Mouse (Mus musculus): ENCODE measurements around the gene Agap1. TPM values are rescaled to one million over a fixed set of nuclear protein-coding genes. Genes with fewer than 3 reads are reported as not detected.

Gene Agap1
- polyA plus RNA-seq, 1 experiment from 2014 or later, result 21.3 TPM

GRCm38 (mm10) chr1:89849861-89850230 lies 395.2 kb downstream of the Agap1 start:
- Histone ChIP-seq H3K9me3 (ENCODE audit: low read depth, low read length) (no peaks in the 10 kb centered on the region), H3K4me2 (no peak overlapping the region), H3K27ac (ENCODE audit: low read depth) (no peak overlapping the region), H3K9ac (no peak overlapping the region), H3K36me3 (ENCODE audit: insufficient read depth) (no peaks in the 10 kb centered on the region), H3K27me3 (ENCODE audit: insufficient read depth, low read length) (no peaks in the 10 kb centered on the region), H3K4me3 (ENCODE audit: low read depth, low read length) (no peak overlapping the region), H3K4me1 (ENCODE audit: insufficient read depth) (0 out of 2 replicates have a peak, but pooled peaks cover 3% of the 10 kb centered on the region)
- no peak for TF ChIP-seq CTCF (IDR thresholded peaks at IDR 0.05; ENCODE audit: low read depth)
- DNase-seq (no peak), ATAC-seq (ENCODE audit: insufficient read depth) (no peak)
- WGBS, result 84% methylated on average over 7 of the region's 7 CpGs

- ATAC-seq (ENCODE audit: insufficient read depth) (no peak), DNase-seq (no peak)
- TF ChIP-seq CTCF (IDR thresholded peaks at IDR 0.05; ENCODE audit: low read depth), result no peak
- Histone ChIP-seq H3K4me2 (no peak overlapping the region), H3K9ac (no peak overlapping the region), H3K27ac (ENCODE audit: low read depth) (no peak overlapping the region), H3K27me3 (ENCODE audit: insufficient read depth, low read length) (no peaks in the 10 kb centered on the region), H3K9me3 (ENCODE audit: low read depth, low read length) (no peaks in the 10 kb centered on the region), H3K4me1 (ENCODE audit: insufficient read depth) (0 out of 2 replicates have a peak, but pooled peaks cover 3% of the 10 kb centered on the region), H3K4me3 (ENCODE audit: low read depth, low read length) (no peak overlapping the region), H3K36me3 (ENCODE audit: insufficient read depth) (no peaks in the 10 kb centered on the region)
- 84% methylated on average over 11 of the region's 11 CpGs for WGBS
These were observed 396.2 kb downstream of the Agap1 start for GRCm38 (mm10) chr1:89850681-89851414.

GRCm38 (mm10) chr1:89859182-89859581 lies 404.6 kb downstream of the Agap1 start:
- Histone ChIP-seq H3K9me3 (ENCODE audit: low read depth, low read length) (no peaks in the 10 kb centered on the region), H3K27ac (ENCODE audit: low read depth) (no peak overlapping the region), H3K4me2 (no peak overlapping the region), H3K9ac (no peak overlapping the region), H3K27me3 (ENCODE audit: insufficient read depth, low read length) (no peaks in the 10 kb centered on the region), H3K4me1 (ENCODE audit: insufficient read depth) (no peaks in the 10 kb centered on the region), H3K36me3 (ENCODE audit: insufficient read depth) (no peaks in the 10 kb centered on the region), H3K4me3 (ENCODE audit: low read depth, low read length) (no peak overlapping the region)
- DNase-seq (peak; percentile 52), ATAC-seq (ENCODE audit: insufficient read depth) (no peak)
- TF ChIP-seq CTCF (IDR thresholded peaks at IDR 0.05; ENCODE audit: low read depth), result peak; percentile 51
- WGBS, result 30% methylated on average over 3 of the region's 3 CpGs

- Histone ChIP-seq H3K27me3 (ENCODE audit: insufficient read depth, low read length) (no peaks in the 10 kb centered on the region), H3K9me3 (ENCODE audit: low read depth, low read length) (no peaks in the 10 kb centered on the region), H3K4me3 (ENCODE audit: low read depth, low read length) (no peak overlapping the region), H3K36me3 (ENCODE audit: insufficient read depth) (no peaks in the 10 kb centered on the region), H3K4me1 (ENCODE audit: insufficient read depth) (no peaks in the 10 kb centered on the region), H3K9ac (no peak overlapping the region), H3K27ac (ENCODE audit: low read depth) (no peak overlapping the region), H3K4me2 (no peak overlapping the region)
- 67% methylated on average over 2 of the region's 2 CpGs for WGBS
- TF ChIP-seq CTCF (IDR thresholded peaks at IDR 0.05; ENCODE audit: low read depth), result peak; percentile 20; the same call in 1 of the 2 replicates
- ATAC-seq (ENCODE audit: insufficient read depth) (no peak), DNase-seq (no peak)
These were observed 405.6 kb downstream of the Agap1 start for GRCm38 (mm10) chr1:89860017-89860730.

GRCm38 (mm10) chr1:89865787-89866186 lies 411.2 kb downstream of the Agap1 start:
- 57% methylated on average over 6 of the region's 6 CpGs for WGBS
- Histone ChIP-seq H3K27me3 (ENCODE audit: insufficient read depth, low read length) (no peaks in the 10 kb centered on the region), H3K4me3 (ENCODE audit: low read depth, low read length) (no peak overlapping the region), H3K9ac (no peak overlapping the region), H3K4me1 (ENCODE audit: insufficient read depth) (no peaks in the 10 kb centered on the region), H3K27ac (ENCODE audit: low read depth) (no peak overlapping the region), H3K4me2 (no peak overlapping the region), H3K9me3 (ENCODE audit: low read depth, low read length) (no peaks in the 10 kb centered on the region), H3K36me3 (ENCODE audit: insufficient read depth) (no peaks in the 10 kb centered on the region)
- no peak for TF ChIP-seq CTCF (IDR thresholded peaks at IDR 0.05; ENCODE audit: low read depth)
- DNase-seq, result no peak
- ATAC-seq (ENCODE audit: insufficient read depth), result no peak

- Histone ChIP-seq H3K9me3 (ENCODE audit: low read depth, low read length) (no peaks in the 10 kb centered on the region), H3K4me2 (no peak overlapping the region), H3K4me1 (ENCODE audit: insufficient read depth) (no peaks in the 10 kb centered on the region), H3K36me3 (ENCODE audit: insufficient read depth) (no peaks in the 10 kb centered on the region), H3K27me3 (ENCODE audit: insufficient read depth, low read length) (no peaks in the 10 kb centered on the region), H3K4me3 (ENCODE audit: low read depth, low read length) (no peak overlapping the region), H3K27ac (ENCODE audit: low read depth) (no peak overlapping the region), H3K9ac (no peak overlapping the region)
- WGBS, result 50% methylated on average over 4 of the region's 4 CpGs
- ATAC-seq (ENCODE audit: insufficient read depth), result no peak
- TF ChIP-seq CTCF (IDR thresholded peaks at IDR 0.05; ENCODE audit: low read depth), result no peak
- no peak for DNase-seq
These were observed 413.2 kb downstream of the Agap1 start for GRCm38 (mm10) chr1:89867847-89868246.

GRCm38 (mm10) chr1:89870134-89870905 lies 415.7 kb downstream of the Agap1 start:
- no peak overlapping the region for H3K9ac ChIP-seq
- no peak for ATAC-seq (ENCODE audit: insufficient read depth)
- no peaks in the 10 kb centered on the region for H3K27me3 ChIP-seq (ENCODE audit: insufficient read depth, low read length)
- H3K4me3 ChIP-seq (ENCODE audit: low read depth, low read length), result no peak overlapping the region
- WGBS, result 50% methylated on average over 12 of the region's 12 CpGs
- H3K36me3 ChIP-seq (ENCODE audit: insufficient read depth), result no peaks in the 10 kb centered on the region
- H3K27ac ChIP-seq (ENCODE audit: low read depth), result no peak overlapping the region
- no peak overlapping the region for H3K4me2 ChIP-seq
- peak; percentile 26 for DNase-seq
- no peaks in the 10 kb centered on the region for H3K4me1 ChIP-seq (ENCODE audit: insufficient read depth)
- H3K9me3 ChIP-seq (ENCODE audit: low read depth, low read length), result no peaks in the 10 kb centered on the region
- TF ChIP-seq CTCF (IDR thresholded peaks at IDR 0.05; ENCODE audit: low read depth), result no peak

Data from lung, embryonic 14.5 days (tissue).